Mouse (Mus musculus) embryonic facial prominence, embryonic 10.5 days (tissue): ENCODE measurements around the gene E130114P18Rik. TPM values are rescaled to one million over a fixed set of nuclear protein-coding genes. Genes with fewer than 3 reads are reported as not detected.

Experiments used
- DNase-seq: peaks from one replicate; pipeline ENCODE4 v3.0.0-alpha.2; 2017; ENCODE audit warnings: low spot score
- H3K27ac ChIP-seq: fragments of 300-500 bp; sonication (generic); replicated peaks from 2 replicates; pipeline ENCODE4 v1.5.1; 2016; ENCODE audit warnings: mild to moderate bottlenecking
- H3K27me3 ChIP-seq: fragments of 300-500 bp; sonication (generic); replicated peaks from 2 replicates; pipeline ENCODE4 v1.6.1; 2016; ENCODE audit warnings: low read depth, mild to moderate bottlenecking; ENCODE audit not compliant: poor library complexity, severe bottlenecking
- H3K36me3 ChIP-seq: fragments of 300-500 bp; sonication (generic); replicated peaks from 2 replicates; pipeline ENCODE4 v1.6.1; 2016; ENCODE audit warnings: mild to moderate bottlenecking, moderate library complexity
- H3K4me1 ChIP-seq: fragments of 300-500 bp; sonication (generic); 2 replicates; pipeline ENCODE4 v1.6.1; 2016
- H3K4me3 ChIP-seq: fragments of 300-500 bp; sonication (generic); 2 replicates; pipeline ENCODE4 v1.5.1; 2016; ENCODE audit warnings: mild to moderate bottlenecking, moderate library complexity
- H3K9me3 ChIP-seq: fragments of 300-500 bp; sonication (generic); 2 replicates; pipeline ENCODE4 v1.6.1; 2016; ENCODE audit warnings: mild to moderate bottlenecking
- WGBS: fragments of 180-500 bp; shearing (Covaris S2); methylation state at CpG from one replicate; pipeline ENCODE4 v1.1.7; 2016; 5-methylcytosine and 5-hydroxymethylcytosine counted together
- polyA plus RNA-seq: library from polyadenylated mRNA; unstranded; fragments of >200 nt; fragmentation: Nextera tagmentation; extraction: Ambion mirVana; gene quantifications from 2 replicates; pipeline ENCODE4 v1.2.1, GENCODE M21; 2016

The E130114P18Rik gene
- polyA plus RNA-seq, 1 experiment from 2014 or later = 10.9 TPM

DNA sequence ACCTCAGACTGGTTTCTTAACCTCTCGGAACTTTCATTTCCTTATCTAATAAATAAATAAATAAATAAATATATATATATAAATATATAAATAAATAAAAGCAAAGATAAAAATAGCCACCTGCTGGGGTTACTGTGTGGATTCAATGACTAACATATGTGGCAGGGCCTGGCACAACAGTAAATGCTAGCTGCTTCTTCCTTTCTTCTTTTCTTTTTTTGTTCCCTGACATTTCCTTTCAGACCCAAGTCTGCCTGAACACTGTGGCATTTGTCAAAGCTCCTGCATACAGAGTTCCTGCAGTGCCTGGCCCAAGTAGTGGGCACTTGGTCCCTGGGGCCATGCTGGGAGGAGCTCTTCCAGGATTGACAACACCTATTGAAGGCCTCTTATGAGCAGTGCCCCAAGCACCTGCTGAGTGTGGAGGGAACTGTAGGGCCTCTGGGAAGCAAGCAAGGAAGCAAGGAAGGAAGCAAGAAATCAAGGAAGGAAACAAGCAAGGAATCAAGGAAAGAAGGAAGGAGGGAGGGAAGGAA is 142.1 kb downstream of the E130114P18Rik start:
- Histone ChIP-seq H3K36me3 (no peaks in the 10 kb centered on the region), H3K27ac (peak overlapping the region; percentile 73), H3K4me3 (no peak overlapping the region), H3K4me1 (peaks cover 30% of the 10 kb centered on the region), H3K9me3 (no peaks in the 10 kb centered on the region), H3K27me3 (no peaks in the 10 kb centered on the region)
- WGBS = 53% methylated on average over 1 of the region's 1 CpGs
- no peak for DNase-seq

DNA sequence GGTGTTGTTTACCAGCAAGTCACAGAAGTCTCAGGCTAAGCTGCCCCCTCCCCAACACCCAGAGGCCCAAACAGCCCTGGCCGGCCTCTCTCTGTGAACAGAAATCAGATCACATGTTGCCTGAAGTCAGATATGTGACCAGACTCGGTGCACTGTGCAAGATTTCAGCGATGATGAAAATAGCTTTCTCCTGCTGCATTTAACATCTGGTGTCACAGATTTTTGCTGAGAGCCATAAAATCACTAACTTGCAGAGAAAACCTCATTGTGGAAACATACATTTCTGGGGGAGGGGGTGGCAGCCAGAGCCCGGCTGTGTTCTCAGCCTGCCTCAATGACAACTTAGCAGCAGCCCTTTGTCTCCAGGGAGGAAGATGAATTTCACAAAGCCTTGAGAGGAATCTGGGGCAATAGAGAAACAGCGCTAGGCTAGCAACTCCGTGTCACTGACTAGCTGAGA is 142.6 kb downstream of the E130114P18Rik start:
- H3K4me1 ChIP-seq = peaks cover 34% of the 10 kb centered on the region
- H3K4me3 ChIP-seq = no peak overlapping the region
- H3K27me3 ChIP-seq = no peaks in the 10 kb centered on the region
- no peaks in the 10 kb centered on the region for H3K36me3 ChIP-seq
- DNase-seq = peak; percentile 31
- H3K9me3 ChIP-seq = no peaks in the 10 kb centered on the region
- 33% methylated on average over 6 of the region's 6 CpGs for WGBS
- peak overlapping the region; percentile 72 for H3K27ac ChIP-seq

DNA sequence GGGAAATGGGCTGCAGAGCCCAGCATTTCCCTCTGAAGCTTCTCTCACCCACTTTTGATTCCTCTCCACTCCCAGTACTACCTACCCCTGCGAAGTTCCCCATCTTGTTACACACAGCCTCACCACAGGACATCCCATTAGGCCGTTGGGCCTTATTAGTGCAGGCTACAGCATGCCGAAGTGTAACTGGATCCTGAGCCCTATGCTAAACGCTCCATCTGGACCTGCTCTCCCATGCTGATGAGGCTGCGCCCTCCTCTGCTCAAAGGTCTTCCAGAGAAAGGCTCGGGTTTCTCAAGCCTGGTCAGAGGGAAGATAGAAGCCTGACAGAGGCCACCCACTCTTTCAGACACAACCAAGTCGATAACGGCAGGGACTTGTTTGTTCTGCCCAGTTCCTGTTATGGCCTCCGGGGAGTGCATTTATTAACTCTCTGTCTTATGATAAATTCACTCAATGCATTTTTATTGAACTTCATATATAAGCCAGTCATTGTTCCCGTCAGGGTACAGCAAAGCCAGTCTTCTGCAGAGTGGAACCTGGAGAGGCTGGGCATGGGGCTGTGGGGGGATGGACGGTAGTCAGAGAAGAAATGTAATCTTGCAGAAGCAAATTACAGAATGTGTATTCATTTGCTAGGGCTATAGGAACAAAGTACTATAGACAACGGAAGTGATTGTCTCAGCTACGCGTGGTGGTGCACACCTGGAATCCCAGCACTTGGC is 148.8 kb downstream of the E130114P18Rik start:
- H3K36me3 ChIP-seq = no peaks in the 10 kb centered on the region
- H3K27ac ChIP-seq = peak overlapping the region; percentile 77
- no peak overlapping the region for H3K4me3 ChIP-seq
- peaks cover 60% of the 10 kb centered on the region for H3K4me1 ChIP-seq
- DNase-seq = peak; percentile 82
- 26% methylated on average over 14 of the region's 14 CpGs for WGBS
- no peaks in the 10 kb centered on the region for H3K9me3 ChIP-seq
- peaks cover 8% of the 10 kb centered on the region for H3K27me3 ChIP-seq

DNA sequence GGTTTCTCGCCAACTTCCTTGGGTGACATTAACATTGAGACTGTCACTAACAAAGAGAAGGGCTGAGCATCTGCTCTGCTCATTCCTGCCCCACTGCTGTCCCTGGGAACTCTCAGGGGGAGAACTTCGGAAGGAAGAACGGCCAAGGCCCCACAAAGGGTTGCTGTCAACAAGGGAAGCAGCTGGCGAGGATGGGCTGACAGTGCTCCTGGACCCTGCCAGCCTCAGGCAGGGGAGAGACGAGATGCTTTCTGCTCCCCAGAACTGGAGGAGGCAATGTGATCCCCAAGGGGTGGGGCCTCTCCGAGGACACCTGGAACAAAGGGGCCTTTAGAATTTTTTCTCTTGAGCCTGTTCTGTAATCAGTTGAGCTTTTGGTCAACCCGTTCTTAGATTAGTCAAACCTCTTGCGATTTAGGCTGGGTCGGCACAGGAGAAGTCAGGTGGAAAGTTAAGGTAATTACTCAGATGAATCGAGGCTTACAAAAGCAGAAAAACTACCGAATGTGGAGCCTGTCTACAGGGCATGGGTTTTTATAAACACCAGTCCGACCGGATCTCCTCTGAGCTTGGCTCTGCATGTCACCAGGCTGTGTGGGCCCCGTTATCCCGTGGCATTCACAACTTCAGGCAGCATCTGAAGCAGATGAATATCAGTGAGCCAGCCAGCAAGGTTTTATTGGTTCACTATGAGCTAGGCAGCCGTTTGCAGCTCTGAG is 151.7 kb downstream of the E130114P18Rik start:
- no peaks in the 10 kb centered on the region for H3K36me3 ChIP-seq
- WGBS = 24% methylated on average over 16 of the region's 16 CpGs
- peak; percentile 45 for DNase-seq
- no peaks in the 10 kb centered on the region for H3K9me3 ChIP-seq
- H3K27me3 ChIP-seq = peaks cover 8% of the 10 kb centered on the region
- peaks cover 56% of the 10 kb centered on the region for H3K4me1 ChIP-seq
- no peak overlapping the region for H3K4me3 ChIP-seq
- peak overlapping the region; percentile 74 for H3K27ac ChIP-seq

DNA sequence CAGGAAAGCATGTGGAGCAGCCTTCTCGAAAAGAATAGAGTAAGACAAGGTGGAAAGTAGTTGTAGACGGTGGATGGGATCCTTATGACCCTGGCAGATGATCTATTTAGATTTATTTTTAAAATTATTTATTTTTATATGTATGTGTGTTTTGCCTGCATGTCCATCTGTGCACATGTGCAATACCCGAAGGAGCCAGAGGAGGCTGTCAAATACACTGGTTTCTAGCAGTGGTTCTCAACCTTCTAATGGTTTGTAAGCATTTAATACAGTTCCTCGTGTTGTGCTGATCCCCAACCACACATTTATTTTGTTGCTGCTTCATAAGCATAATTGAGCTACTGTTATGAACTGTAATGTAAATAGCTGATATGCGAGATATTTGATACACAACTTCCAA is 154.7 kb downstream of the E130114P18Rik start:
- H3K27ac ChIP-seq = no peak overlapping the region
- H3K27me3 ChIP-seq = peaks cover 8% of the 10 kb centered on the region
- H3K36me3 ChIP-seq = no peaks in the 10 kb centered on the region
- 80% methylated on average over 5 of the region's 5 CpGs for WGBS
- DNase-seq = no peak
- H3K4me1 ChIP-seq = peaks cover 43% of the 10 kb centered on the region
- H3K4me3 ChIP-seq = no peak overlapping the region
- no peaks in the 10 kb centered on the region for H3K9me3 ChIP-seq

DNA sequence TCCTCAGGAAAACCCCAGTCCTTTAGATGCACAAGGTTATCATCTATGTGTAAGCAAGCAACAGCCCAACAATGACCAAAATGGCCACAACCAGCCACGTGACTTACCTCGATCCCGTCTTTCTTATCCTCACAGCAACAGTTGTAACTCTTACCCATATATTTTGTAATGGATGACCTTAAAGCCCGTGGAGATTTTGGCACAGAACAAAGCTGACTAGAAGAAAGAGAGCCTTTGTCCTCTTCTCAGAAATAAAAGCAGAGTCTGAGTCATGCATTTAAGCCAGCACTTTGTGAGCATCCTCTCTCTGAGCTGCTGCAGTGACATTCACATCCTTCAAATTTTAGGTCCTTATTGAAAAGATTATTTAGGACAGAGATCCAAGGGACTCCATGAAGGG is 156.1 kb downstream of the E130114P18Rik start:
- WGBS = 77% methylated on average over 4 of the region's 4 CpGs
- Histone ChIP-seq H3K27me3 (no peaks in the 10 kb centered on the region), H3K27ac (no peak overlapping the region), H3K36me3 (no peaks in the 10 kb centered on the region), H3K9me3 (no peaks in the 10 kb centered on the region), H3K4me3 (no peak overlapping the region), H3K4me1 (peaks cover 33% of the 10 kb centered on the region)
- DNase-seq = no peak

DNA sequence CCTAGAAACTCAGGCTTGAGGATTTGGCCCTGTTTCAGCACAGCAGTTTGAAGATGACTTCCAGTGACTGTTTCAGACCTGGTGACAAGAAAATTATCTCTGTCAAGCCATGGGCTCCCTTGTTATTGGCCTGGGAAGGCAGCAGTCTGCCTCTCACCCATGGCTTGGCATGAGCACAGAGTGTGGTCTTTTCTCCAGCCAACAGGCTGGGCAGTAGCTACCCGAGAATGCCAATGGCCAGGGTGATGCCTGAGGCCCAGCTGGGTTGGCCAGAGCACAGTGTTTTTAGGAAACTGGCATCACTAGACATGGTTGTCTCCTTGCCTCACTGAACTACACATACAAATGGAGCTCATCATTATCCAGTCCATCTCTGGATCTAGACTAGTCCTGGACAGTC is 157.5 kb downstream of the E130114P18Rik start:
- DNase-seq = no peak
- 93% methylated on average over 1 of the region's 1 CpGs for WGBS
- H3K4me3 ChIP-seq = no peak overlapping the region
- H3K36me3 ChIP-seq = no peaks in the 10 kb centered on the region
- no peak overlapping the region for H3K27ac ChIP-seq
- H3K4me1 ChIP-seq = peaks cover 20% of the 10 kb centered on the region
- H3K9me3 ChIP-seq = no peaks in the 10 kb centered on the region
- no peaks in the 10 kb centered on the region for H3K27me3 ChIP-seq

DNA sequence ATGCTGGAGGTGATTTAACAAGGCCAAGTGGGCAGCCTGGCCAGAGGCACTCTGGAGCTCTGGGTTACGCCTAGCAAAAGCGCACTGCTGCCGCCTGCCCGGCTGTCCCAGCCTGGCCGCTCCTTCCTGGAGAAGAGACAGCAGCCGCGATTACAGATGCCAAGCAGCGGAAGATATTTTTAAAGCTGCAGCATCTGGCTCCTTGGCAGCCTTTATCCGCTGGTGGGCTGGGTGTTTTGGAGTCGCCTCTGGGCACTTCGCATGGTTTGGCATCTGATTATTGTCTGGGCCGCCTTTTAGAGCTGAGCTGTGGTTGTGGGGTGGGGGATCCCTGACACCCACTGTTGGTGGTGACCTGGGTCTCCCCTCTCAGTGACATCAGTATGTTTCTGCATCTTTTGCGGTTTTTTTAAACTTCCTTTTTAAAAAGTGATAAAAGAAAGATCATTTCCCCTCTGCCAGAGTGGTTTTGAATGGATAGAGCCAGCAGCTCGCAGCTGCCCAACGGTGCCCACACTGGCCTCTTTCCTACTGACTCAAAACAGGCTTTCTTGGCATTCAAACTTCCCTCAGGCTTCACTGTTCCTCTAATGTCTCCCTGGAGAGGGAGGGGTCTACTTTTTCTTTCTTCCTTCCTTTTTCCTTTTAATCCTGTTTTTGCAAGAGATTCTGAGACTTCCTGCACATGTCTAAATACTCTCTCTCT is 159.1 kb downstream of the E130114P18Rik start:
- H3K4me3 ChIP-seq = no peak overlapping the region
- no peaks in the 10 kb centered on the region for H3K36me3 ChIP-seq
- DNase-seq = no peak
- peaks cover 13% of the 10 kb centered on the region for H3K4me1 ChIP-seq
- WGBS = 55% methylated on average over 15 of the region's 15 CpGs
- no peak overlapping the region for H3K27ac ChIP-seq
- H3K27me3 ChIP-seq = no peaks in the 10 kb centered on the region
- no peaks in the 10 kb centered on the region for H3K9me3 ChIP-seq

DNA sequence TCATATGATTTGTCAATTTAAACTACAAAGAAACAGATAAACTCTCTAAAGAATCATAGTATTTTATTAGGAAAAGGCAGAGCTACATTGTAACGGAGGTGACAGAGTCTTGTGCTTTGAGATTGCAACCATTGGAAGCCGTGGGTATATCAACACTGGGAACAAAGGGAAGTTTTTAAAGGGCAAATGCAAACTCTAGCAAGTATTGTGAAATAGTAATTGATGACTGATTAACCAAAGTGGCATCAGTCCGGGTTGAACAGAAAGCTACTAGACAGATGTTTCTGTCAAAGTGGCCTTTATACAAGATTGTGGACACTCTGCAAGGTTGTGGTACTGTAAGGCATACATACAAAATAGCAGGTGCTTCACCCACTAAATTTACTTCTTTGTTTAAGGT is 162.8 kb downstream of the E130114P18Rik start:
- H3K9me3 ChIP-seq = no peaks in the 10 kb centered on the region
- WGBS = 88% methylated on average over 3 of the region's 3 CpGs
- H3K27ac ChIP-seq = no peak overlapping the region
- H3K36me3 ChIP-seq = no peaks in the 10 kb centered on the region; the same call in 1 of the 2 replicates
- no peak for DNase-seq
- peaks cover 24% of the 10 kb centered on the region for H3K4me1 ChIP-seq
- no peaks in the 10 kb centered on the region for H3K27me3 ChIP-seq
- H3K4me3 ChIP-seq = no peak overlapping the region

DNA sequence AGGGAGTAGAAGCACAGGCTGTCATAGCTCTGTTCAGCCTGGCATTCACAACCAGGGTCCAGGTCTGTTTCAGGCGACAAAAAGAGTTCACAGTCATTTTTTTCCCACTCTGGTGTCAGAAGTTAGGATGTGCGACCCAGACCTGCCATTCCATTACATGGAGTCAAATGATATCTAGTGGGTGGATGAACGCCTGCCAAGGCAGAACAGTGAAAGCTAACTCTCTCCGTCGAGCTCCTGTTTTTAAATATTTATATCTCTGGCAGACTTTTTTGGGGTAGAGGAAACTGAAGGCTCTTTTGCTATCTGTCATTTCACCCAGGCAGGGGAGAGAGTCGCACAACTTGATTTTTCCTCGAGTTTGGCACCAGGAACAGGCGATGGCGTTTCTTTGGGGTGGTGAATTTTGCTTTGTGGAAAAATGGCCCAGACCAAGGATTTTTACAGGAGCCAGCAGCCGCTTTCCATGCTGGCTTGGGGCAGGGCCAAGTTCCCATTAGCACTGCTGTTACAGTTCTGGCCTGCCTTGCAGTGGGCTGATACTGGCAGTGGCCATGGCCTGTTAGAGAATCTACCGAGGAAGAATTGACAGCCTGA is 166.5 kb downstream of the E130114P18Rik start:
- no peak for DNase-seq
- H3K36me3 ChIP-seq = no peaks in the 10 kb centered on the region; the same call in 1 of the 2 replicates
- no peaks in the 10 kb centered on the region for H3K27me3 ChIP-seq
- H3K4me3 ChIP-seq = no peak overlapping the region
- WGBS = 85% methylated on average over 11 of the region's 11 CpGs
- H3K4me1 ChIP-seq = peaks cover 47% of the 10 kb centered on the region
- H3K27ac ChIP-seq = no peak overlapping the region; the same call in 1 of the 2 replicates
- no peaks in the 10 kb centered on the region for H3K9me3 ChIP-seq

DNA sequence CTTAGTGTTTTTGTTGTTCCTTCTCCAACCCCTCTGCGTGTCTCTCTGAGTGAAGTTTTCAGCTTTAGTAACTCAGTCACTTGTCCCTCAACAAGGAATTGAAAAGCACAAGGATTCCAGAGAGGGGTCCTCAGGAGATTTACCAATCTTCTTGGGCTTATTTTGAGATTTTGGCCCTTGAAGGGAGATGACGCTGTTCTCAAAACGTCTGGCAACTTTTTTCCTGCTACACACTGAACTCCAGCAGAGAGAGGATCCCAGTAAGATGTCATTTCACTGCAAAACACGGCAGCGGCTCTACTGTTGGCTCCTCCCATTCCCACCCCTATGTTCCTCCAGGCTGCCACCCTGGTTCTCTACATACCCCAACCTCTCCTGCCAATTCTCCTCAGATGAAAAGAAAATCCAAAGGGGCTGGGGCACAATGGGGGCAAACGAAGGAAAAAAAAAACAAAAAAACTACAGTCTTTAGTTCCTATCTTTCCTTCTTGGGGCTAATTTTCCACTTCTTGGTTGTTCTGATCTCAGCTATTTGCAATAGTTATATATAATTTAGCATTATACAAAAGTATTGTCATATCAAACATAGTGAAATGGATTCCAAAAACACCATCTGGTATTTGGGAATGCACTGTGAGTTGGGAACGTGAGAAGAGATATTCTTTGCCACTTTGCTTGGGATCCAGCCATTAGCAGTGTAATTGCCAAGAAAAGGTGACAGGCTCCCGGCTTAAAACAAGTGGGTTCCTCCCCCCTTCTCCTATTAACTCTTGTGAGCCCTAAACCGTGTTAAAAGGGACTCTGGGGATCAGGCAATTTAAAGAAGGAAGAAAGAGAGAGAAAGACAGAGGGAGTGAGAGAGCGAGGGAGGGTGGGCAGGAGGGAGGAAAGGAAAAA is 167.8 kb downstream of the E130114P18Rik start:
- no peak for DNase-seq
- Histone ChIP-seq H3K9me3 (no peaks in the 10 kb centered on the region), H3K4me3 (no peak overlapping the region), H3K36me3 (no peaks in the 10 kb centered on the region; the same call in 1 of the 2 replicates), H3K4me1 (peaks cover 52% of the 10 kb centered on the region), H3K27ac (peak overlapping the region; percentile 40; the same call in 1 of the 2 replicates), H3K27me3 (no peaks in the 10 kb centered on the region)
- WGBS = 29% methylated on average over 10 of the region's 10 CpGs
